Mouse (Mus musculus) skeletal muscle tissue, adult 2 months (tissue): ENCODE data around the gene Trcg1.

Source experiments
- DNase-seq: peaks from one replicate; pipeline ENCODE4 v3.0.0-alpha.2; 2012; ENCODE audit warnings: low read depth, low spot score

The Trcg1 gene

DNA sequence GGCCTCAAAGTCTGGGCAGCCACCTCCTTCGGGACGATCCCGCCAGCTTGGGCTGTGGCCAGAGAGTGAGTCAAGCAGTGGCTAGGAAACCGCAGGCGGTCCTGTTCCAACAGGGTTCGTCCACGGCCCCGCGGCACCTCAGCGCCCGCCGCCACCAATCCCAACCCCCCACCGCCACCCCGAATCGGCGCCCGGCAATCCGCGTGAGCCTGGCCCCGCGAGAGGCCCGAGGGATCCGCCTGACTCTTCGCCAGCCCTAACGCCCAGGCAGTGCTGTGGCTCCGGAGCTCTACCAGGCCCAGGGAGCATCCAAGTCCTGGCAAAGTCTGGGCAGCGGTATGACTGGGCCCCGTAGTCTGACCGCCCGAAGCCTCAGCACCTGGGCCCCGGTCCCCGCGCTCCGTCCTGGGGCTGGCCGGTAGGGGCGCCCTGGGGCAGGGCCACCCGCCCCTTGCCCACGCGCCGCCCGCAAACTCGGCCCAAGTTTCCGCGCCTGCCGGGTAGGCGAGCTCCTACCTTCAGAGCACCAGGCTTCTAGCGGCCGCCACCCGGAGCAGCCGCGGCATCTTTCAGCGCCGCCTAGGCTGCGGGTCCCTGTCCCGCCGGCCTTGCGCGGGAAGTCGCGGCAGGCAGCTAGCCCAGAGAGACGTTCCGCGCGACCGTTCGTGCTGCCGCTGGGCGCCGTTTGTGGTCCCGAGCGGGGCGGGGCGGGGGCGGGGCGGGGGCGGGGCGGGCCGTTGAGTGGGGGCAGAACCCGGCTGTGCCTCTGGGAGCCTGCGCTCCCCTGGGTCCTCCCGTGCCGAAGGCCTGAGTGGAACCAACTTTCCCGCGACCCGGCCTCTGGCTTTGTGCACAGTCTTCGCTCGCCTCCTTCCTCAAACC, 25.8 kb downstream of the Trcg1 start, which contains the start of gene 1700017B05Rik:
Gene 1700017B05Rik (minus strand): TSS at position 700 of the 882 bp plus-strand sequence.
- DNase-seq = no peak

GRCm38 (mm10) chr9:57262795-57263684, 26.7 kb downstream of the Trcg1 start:
- DNase-seq = no peak

DNA sequence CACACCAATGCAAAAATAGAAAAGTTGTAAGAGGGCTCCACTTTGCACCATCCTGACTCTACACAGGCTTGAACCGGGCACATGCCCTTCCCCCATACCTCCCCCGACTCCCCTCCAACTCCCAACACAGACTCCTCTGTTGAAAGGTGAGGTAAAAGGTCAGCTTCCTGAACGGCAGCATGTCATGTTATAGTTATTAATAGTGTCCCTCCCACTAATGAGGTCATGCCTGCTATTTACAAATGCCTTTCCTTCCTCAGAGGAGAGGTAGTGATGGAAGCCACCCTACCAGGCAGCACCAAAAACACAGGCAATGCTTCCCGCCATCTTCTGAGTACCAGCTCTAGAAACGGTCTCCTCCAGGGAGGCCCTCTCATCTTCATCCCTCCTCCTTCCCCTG, 28.8 kb downstream of the Trcg1 start:
- DNase-seq = no peak

GRCm38 (mm10) chr9:57267421-57267820, 31.1 kb downstream of the Trcg1 start:
- DNase-seq = no peak

GRCm38 (mm10) chr9:57268078-57268477, 31.7 kb downstream of the Trcg1 start:
- no peak for DNase-seq

DNA sequence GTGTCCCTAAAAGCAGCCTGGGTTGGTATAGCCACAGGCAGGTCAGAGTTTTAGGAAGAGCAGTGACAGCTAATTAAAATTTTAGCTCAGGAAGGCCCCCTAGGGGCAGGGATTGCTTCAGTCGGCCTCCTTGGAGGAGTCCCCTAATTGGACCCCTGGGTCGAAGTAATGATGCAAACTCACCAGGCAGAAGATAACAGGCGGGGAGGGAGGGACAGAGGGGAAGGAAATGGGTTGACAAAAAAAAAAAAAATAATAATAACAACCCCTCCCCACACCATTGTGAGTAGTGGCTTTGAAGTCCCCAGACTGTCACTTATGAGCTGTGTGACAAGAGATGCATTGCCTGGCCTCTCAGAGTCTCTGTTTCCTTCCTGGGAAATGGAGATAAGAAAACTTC, 32.2 kb downstream of the Trcg1 start:
- no peak for DNase-seq

DNA sequence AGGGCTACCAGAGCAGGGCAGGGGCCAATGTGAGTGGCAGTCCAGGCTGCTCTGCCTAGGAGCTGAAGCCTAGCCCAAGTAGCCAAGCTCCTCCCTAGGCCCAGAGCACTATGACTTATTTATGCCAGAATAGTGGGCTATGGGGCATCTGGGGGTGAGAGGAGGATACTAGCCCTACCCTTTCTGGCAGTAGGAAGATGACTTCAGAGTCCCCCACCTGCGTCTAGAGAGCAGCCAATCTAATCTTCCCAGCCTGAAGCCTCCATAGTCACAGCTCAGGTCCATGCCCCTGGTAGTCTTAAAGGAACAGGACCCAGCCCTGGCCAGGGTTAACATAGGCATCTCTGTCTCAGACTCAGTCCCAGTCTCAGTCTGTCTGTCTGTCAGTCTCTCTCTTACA, 33.0 kb downstream of the Trcg1 start:
- no peak for DNase-seq

DNA sequence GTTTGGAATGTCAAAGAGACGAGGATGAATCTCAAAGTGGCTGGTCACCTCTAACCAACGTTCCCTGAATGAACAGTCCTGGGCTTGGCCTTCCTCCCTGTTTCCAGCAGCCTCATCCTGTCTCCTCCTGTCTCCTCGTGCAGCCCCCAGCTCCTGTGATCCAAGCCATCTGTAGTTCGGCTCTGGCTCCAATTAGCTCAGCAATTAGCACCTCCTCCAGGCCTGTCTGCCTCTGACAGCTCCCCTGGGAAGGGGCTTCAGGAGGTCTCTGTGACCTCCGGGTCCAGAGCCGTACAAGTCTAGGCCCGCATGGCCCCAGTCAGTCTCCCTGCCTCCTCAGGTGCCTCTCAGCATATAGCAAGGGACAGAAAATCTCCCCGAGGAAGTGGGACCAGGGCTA, 34.0 kb downstream of the Trcg1 start:
- DNase-seq = no peak

GRCm38 (mm10) chr9:57271081-57271480, 34.7 kb downstream of the Trcg1 start:
- no peak for DNase-seq

DNA sequence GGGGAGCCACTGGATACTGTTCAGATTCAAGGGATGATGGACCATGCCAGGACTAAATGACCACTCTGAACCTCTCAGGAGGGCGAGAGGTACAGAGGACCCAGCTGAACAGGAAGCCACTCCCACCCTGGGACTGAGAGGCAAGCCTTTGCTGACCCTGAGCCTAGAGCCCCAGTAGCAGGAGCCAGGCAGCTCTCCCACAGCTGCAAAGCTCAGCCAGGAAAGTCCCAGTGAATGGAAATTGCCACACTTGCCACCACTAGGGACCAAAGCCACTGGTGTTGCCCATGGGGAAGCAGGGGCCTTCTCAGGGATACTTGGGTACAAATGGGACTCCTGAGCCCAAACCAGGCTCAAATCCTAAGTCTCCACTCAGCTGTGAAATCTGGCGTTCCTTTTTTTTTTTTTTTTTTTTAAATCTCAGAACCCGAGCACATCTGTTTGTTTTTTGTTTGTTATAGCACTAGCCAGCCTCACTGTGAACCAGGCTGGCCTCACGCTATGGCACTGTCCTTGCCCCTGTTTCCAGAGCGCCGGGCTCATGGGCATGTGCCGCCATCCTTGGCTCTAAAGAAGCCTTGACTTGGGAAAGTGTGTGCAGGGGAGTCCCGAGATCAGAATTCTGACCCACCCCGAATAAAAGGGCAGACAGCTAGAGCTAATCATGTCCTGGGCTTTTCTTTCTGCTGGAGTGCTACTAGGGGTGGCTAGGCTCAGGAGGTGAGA, 35.6 kb downstream of the Trcg1 start:
- DNase-seq = no peak

DNA sequence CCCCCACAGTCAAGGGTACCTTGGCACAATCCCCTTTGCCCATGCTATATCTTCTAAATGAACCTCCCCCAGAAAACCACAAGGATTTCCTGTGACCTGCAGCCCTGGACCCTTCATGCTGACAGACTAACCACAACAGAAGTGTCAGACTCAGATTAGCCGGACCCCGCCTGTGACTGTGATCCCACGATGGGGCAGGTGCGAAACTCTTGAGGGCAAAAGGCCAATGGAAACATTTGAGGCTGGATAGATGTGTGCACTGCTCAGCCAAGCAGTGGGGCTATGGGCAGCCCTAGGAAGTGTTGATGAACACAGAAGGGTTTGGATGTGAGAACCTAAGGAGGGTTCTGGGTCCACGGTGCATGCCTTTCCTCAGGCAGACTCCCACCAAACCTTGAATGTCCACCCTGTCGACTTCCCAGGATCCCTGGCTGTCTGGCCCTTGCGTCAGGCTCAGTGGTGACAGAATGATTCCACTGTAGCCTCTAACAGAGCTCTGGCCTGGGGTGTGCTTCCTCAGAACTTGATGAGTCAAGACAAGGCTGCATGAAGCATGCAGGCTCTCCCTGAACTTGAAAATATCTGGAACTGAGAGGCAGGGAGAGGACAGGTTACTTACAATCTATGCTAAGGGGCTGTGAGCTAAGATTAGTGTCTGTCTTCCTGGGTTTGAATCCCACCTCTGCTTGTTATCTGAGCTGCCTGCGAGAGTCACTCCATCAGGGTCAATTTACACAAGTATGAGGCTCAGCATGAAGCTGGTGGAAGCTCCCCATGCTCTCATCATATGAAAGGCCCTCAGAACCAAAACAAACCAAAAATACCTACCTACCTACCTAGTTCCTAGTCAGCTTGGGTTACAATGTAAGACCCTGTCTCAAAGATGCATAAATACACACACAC, 36.8 kb downstream of the Trcg1 start:
- no peak for DNase-seq

GRCm38 (mm10) chr9:57273805-57274494, 37.6 kb downstream of the Trcg1 start:
- no peak for DNase-seq

DNA sequence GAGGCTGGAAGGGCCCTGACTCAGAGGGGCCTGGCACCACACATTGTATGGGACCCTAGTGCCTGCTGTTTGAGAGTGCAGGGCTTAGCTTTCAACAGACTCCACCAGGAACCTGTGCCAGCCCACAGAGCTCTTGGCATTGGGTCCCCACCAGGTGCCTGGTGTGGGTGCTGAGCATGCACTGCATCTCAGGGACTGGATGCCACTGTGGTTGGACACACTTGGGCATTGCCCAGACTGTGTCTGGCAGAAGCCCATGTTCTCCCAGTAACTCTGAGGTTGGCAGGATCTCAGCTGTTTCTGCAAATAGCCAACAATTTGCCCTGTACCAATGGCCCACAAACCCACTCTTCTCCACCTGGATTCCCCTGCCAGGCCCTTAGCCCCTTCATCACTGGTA, 40.0 kb downstream of the Trcg1 start:
- DNase-seq = peak; percentile 79

- no peak for DNase-seq
Observed at GRCm38 (mm10) chr9:57278268-57278667, 41.9 kb downstream of the Trcg1 start.

GRCm38 (mm10) chr9:57279441-57279840, 43.1 kb downstream of the Trcg1 start:
- no peak for DNase-seq

GRCm38 (mm10) chr9:57281549-57281948, 45.2 kb downstream of the Trcg1 start:
- no peak for DNase-seq

DNA sequence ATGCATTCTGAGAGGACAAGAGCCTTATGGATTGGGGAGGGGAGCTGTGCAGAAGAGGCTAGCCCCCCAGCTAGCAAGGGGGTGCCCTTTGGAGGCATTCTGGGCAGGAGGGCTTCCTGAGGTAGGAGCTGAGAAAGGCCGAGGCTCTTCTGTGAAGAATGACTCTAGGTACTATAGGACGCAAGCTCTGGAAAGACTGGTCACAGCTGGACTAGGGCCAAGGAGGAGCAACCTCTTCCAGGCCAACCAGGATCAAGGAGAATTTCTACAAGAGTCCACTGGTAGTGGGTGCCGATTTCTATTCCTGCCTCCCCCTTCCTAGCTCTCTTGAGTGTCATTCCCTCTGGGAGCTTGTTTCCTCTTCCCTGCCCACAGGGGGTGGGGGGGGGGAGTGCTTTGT, 46.3 kb downstream of the Trcg1 start:
- no peak for DNase-seq

GRCm38 (mm10) chr9:57283311-57283710, 47.0 kb downstream of the Trcg1 start:
- no peak for DNase-seq

- DNase-seq = no peak
Observed at GRCm38 (mm10) chr9:57287183-57287582, 50.8 kb downstream of the Trcg1 start.

DNA sequence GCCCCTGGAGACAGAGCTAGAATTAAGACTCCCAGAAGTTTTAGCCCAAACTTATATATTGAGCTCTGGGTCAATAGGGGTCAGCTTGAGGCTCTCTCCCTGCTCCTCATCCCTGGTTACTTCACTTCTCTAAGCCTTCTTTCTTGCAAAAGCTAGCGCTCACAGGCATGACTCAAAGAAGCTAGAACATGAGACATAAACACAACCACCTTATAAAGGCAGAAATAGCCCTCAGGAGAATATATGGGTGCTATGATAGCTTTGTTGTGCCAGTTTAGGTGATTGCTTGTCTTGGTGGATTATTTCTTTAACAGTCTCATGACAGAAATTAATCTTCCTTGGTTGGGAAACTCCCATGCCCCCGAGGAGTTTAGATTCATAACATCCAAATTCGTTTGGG, 58.5 kb downstream of the Trcg1 start:
- DNase-seq = no peak
